Mouse (Mus musculus): ENCODE measurements around the gene Tmem95.
"Not testable (repeated sequence)": the region's sequence is repeated elsewhere in the genome, so short reads cannot be mapped to it uniquely, and the experiment has no call there.

The Tmem95 gene

DNA sequence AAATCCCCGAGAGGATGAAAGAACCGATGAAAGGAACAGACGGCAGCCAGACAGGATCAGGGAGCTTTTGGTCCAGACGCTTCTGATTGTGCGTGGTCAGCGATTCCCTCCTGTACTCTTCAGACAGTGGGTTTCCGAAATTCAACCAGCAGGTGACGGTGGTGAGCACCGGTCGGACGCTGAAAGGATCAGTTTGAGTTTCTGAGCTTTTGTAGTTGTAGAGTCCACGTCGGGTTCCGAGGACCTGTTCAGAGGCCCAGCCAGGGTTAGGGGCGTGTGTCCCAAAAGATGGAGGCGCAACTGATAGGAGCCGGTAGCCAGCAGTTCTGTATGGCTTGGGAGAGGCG lies 2.7 kb upstream of the Tmem95 start:
- DNase-seq, result peak; percentile 83 to 87

DNA sequence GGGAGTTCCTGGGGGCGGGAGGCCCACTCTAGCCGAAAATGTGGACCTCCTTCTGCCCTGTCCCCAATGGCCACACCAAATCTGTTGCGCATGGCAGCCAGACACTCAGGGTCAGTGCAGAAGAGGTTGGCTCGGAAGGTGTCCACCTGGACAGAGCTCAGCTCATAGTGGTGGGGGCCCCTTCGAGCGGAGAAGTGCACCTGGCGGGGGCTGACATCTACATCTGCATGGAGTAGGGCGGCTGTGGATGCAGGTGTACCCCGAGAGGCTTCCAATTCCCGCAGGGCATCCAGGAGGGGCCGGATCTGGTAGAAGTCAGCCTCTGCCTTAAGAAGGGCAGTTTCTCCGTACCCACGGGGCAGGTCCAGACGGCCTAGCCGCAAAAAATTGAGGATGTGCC lies 1.9 kb upstream of the Tmem95 start:
- peak in 1 of 2 experiments; percentile 57 for DNase-seq

DNA sequence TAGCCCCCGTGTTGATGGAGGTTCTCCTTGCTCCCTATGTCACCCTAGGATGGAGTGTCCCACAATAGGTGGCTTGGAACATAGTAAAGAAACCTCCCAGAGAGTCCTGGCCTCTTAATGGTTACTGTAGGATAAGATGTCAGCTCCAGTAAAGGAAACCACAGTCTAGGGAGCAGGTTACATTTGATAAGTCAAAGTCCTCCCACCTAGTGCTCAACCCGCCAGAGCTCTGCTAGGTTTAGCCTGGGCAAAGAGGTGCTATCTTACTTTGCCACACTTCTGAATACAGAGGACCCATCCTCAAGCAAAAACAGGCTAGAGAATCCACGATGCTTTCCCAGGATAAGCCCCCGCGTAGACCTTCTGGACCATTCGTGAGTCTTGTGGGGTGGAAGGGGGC lies 1.1 kb upstream of the Tmem95 start:
- DNase-seq, result no peak

DNA sequence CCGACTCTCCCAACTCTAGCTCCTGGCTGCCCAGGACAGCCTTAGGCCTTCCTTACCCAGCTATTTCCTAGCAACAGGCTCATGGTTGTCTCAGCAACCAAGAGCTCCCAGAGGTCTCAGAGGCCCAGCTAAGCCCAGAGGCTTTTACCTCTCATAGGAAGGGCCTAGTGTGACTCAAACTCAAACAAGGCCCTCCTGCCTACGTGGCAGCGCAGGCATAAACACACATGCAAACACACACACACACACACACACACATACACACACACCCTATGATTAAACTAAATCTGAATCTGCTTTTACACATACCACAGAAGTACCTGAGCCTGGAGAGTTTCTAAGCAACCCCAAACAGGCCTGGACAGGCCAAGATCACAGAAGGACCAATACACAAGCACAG lies 581 bp upstream of the Tmem95 start:
- DNase-seq, result no peak

DNA sequence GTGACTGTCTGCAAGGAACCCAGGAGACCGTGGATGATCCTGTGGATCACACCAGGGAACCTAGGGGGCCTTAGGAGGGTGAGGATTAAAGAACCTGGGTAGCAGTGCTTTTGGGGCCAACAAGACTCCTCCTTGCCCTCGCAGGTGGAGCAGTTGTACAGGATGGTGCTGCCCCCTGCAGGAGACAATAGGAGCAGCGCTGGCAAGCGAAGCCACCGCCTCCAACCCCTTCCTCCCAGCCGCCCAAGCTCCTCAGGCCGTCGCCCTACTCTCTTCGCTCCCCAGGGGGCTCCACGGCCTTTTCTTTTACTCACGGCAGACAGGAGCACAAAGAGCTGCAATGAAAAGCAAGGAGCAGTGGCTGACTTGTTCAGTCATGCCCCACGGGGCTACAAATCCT lies 951 bp downstream of the Tmem95 start:
- DNase-seq, result peak; percentile 88

DNA sequence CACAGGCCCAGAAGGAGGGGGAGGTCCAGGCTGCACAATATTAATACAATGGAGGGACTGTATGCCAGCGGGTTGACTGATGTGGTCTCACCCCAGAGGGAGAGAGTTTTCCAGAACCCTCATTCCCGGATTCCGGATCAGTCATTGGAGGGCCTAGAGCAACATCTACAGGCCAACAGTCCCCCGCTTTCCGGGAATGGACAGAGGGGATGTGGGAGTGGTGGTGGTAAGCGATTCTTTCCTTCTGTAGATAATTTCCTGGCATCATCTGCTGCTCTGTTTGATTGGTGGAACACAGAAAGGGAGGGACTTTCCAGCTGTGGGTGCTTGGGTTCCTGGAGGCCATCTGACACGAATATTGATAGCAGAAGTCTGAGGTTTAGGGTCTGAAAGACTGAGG lies 1.6 kb downstream of the Tmem95 start:
- DNase-seq, result peak; percentile 43 to 72

DNA sequence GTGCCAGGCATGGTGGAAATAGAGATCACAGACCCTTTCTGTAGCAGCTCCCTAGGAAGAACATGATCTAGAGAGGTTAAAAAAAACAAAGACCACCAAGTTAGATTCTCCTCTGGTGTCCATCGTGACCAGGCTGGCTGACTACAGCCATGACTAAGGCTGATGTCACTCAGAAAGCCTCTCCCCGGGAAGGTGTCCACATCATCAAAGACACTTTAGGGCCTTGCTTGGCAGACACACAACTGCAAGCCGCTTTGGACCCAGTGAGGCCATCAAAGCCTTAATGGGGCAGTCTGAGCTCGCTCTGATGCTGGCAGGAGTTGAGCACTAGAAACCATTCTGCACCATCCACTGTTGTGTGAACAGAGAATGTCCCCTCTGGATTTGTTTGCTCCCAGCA lies 5.4 kb downstream of the Tmem95 start:
- DNase-seq, result no peak

DNA sequence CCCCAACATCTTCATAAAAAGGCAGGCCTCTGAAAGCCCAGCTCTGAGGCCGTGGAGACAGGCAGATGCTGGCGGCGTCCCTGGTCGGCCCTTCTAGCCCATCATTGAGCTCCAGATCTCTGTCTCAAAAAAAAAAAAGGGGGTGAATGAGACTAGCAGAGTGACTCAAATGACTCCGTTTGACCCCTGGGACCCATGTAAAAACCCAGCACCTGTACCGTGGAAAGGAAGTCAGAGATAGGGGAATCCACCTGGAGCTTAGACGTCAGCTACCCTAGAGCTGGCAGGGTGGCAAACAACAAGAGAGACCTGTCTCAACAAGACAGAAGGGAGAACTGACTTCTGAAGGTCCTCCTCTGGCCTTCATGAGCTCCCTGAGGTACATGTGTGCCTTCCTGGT lies 6.0 kb downstream of the Tmem95 start:
- no peak for DNase-seq

DNA sequence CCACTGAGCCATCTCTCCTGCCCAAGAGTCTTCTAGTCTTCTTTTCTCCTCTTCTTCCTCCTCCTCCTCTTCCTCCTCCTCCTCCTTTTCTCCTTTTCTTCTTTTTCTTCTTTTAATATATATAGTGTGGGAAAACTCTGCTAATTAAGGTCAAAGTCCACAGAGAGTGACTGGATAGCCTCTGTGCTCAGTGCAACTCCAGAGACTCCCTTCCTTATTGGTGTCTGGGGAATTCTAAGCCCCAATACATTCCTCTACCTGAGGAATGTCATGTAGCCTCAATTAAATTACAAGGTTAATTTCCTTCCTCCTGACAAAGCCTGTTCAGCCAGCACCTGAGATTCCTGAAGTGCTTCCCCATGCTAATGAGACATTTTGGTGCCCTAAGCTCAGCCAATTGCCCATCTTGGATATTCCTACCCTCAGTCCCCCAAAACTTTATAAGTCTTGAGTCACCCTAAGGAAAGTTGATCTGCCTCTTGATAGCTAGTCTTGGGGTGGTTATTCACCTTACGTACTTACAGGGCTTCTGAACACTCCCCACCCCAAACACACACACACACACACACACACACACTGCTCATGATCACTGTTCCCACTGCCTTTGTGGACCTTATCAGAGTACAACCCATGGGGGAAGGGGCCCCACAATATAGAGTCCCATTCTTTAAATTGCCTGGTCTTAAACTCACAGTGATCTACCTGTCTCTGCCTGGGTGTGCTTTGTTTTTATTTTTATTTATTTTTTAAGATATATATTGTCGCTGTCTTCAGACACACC lies 7.3 kb downstream of the Tmem95 start:
- no peak for DNase-seq

DNA sequence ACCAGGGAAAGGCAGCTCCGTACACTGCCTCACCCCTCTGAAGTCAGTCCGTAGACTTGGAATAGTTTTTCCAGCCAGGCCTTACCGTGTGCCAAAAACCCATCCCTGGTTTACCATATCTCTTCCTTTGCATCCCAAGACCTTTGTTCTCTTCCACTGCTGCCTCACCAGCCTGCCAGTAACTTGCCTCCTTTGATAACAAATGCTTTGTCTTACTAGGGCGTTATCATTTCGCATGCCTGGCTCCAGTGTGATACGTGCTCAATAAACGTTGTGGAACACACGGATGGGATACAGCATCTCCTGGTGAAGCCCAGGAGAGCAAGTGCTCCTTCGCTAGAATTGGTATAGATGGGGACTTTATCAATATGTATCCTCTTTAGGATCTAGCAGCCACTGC lies 10.5 kb downstream of the Tmem95 start:
- no peak for DNase-seq

DNA sequence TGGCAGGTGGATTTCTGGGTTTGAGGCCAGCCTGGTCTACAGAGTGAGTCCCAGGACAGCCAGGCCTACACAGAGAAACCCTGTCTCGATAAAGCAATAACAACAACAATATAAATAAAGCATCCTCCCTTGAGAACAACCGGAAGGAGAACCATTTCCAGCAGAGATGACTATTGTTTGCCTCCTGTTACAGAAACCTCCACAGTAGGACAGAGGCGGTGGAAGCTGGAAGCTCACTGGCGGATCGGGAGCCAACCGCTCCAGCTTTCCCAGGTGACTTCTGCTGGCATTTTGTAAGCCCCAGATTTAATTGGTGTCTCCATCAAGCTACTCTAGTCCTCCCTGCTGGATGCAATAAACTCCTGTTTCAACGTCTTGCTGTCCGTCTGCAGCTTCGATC lies 12.3 kb downstream of the Tmem95 start:
- no peak for DNase-seq

DNA sequence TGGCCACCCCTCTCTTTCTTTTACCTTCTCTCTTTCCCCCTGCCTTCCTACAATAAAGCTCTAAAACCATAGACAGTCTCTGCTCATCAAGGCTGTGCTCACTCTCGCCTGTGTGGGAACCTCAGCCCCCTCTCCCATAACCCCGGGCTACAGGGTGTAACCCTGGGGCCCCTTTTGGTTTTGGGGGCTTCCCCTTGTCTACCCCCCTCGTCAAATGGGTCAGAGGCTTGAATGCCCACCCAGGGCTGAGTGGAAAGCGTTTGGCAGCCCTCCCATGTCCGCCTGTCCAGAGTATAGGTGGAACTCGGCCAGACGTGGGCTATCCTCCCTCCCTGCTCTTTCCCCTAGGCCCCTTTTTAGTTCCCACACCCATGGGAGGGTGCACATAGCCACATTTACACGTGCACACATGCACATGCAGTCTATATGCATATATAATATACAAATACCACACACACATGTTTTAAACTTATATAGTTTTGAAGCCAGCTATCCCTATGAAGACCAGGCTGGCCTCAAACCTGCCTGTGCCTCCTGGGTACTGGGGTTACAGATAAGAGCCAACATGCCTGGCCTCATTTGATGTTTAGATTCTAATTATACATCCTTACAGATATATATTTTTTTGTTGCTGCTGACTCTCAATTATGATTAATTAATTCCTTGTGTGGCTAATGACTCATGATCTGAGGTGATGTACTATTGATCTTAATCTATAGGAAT lies 13.5 kb downstream of the Tmem95 start:
- no peak for DNase-seq

DNA sequence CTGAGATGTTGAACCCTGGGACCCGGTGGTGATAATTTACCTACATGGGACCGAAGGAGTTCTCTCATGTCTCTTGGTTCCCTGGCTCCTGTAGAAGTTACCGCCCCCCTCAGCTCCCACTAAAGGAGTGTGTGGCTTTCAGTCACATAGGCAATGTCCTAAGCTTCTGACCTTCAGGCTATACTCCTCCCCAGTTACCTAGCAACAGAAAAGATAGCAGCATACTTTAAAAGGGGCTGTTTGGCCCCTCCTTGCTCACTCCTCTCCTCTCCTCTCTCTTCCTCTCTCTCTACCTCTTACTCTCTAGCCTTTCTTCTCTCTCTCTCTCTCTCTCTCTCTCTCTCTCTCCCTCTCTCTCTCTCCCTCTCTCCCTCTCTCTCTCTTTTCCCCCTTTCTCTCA lies 14.1 kb downstream of the Tmem95 start:
- not testable (repeated sequence) for DNase-seq

DNA sequence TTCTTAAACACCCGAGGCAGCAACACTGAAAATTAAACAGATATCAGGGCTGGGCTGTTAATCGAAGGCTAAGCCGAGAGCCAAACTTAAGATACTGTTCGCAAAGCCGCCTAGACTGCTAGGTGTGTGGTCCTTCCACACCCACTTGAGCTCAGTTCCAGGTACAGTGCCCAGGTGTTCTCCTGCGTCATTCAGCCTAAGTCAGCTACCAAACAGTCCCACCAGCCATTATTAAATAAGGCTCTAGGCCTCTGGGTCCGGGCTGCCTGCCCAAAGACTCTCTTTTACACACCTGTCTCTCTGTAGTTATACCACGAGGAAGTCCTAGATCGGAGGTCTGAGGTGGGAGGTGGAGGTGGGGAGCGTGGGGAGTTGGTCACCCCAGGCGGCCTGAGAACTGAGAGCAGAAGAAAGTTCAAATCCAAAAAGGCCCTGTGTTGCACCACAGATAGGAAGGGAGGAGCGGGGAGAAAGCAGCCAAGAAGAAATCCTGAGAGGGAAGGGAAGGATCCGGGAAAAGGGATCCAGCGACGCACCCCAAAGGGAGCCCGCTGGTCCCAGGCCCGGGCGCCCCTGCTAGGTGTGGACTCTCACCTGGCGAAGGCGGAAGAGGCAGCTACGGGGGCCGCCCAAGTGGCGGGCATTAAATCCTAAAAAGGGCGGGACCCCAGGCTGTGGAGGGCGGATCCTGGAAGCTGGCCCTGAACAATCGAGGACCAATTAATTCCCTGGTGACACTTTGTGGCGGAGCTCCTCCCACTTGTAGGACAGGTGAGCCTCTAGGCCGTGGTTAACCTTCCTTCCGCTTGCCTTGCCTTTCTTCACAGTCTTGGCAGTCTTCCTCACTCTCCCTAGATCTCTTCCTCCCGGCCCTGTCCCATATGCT lies 19.5 kb downstream of the Tmem95 start, which contains the start of gene Tnk1:
Tnk1 (minus strand) TSS at position 618 of the 886 bp plus-strand sequence.
- peak; percentile 68 to 84 for DNase-seq

DNA sequence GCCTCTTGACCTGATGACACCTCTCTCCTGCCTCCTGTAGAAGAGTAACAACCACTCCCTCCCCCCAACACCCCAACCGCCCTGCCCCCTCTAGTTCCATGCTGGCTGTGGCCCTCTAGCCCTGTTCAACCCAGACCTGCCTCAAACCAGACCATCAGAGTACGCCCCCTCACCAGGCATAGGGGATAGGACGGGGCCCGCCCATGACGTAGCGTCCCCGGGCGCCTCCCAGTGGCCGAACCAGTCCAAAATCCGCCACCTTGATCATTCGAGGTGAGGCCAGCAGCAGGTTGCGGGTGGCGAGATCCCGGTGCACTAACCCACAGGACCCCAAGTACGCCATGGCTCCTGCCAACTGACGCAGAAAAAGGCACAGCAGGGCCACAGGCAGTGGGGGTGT lies 22.5 kb downstream of the Tmem95 start:
- peak; percentile 52 to 60 for DNase-seq

DNA sequence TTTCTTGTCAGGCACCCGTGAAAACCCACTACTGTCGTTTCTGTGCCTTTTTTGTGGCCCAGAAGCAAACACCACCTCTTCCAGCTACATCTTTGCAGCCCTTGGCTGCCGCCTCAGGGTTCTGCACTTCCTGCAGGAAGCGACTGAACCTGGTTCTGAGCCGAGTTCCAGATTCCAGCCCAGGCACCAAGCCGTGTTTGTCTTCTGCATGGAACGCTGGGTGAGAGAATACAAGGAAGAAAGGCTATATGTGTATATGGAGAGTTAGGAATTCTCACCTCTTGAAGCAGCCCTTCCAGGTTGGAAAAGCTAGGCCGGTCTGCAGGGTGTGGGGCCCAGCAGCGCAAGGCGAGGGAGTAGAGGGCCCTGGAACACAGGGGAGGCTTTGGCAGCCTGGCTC lies 23.1 kb downstream of the Tmem95 start:
- no peak for DNase-seq

DNA sequence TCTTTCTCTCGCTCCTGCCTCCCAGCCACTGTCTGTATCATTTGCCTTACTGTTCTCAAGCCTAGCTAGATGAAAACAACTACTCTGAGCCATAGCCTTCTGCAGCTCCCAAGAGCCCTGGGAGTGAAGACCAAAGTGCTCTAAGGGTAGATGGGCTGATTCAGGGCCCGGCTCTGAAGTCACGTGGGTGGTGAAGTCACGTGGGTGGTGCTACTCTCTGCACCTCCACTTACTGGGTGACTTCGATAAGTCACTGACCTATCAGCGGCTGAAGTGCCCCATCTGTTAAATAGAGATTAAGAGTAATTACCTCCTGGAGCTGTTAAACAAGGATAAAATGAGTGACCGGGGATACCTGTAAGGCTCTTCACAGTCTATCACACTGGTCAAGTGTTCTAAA lies 23.8 kb downstream of the Tmem95 start:
- peak; percentile 66 to 68 for DNase-seq

DNA sequence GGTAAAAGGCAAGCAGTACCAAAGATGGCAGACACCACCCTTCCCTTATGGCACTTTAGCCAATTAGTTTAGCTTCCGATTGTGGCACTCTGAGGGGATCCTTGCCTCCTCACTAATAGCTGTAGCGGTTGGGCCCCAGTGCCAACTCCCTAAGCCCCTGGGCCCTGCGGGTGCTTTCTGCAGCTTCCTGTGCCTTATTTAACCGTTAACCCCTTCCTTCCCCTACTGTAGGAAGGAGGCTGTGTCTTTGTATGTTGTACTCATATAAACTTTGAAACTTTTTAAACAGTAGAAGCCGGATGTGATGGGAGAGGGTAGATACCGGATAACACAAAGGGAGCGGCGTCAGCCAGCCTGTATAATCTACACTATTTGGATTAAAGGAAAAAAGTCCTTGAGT lies 27.1 kb downstream of the Tmem95 start:
- DNase-seq, result no peak

DNA sequence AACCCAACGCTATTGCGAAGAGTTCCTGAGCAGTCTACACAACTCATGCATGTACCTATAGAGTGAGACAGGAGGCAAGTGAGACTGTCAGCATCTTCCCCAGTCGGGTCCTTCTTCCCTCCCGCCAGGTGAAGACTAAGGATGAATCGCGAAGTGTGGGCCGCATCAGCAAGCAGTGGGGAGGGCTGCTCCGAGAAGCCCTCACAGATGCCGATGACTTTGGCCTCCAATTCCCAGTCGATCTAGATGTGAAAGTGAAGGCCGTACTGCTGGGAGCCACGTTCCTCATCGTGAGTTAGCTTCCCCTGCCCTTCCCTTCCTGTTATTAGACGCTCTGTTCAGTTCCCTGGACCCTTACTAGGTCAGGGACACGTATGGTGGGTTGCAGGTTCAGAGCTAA lies 27.9 kb downstream of the Tmem95 start:
- no peak for DNase-seq

DNA sequence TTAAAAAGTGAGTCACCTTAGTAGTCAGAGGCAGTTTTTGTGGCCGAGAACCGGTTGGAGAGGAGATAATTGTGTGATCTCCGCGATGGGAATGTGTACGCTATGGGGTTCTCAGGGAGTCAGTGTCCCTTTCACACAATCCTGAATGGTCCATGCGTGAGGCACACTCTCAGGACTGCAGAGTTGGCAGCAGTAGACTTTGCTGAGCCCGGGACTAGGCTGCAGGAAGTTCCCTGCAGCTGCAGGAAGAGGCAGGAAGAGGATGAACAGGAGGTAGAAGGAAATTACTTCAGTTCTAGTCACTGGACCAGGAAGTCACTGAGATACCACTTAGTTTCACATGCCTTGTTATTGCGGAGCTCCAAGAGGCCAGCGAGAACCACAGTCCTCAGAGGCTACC lies 28.7 kb downstream of the Tmem95 start:
- no peak for DNase-seq

DNA sequence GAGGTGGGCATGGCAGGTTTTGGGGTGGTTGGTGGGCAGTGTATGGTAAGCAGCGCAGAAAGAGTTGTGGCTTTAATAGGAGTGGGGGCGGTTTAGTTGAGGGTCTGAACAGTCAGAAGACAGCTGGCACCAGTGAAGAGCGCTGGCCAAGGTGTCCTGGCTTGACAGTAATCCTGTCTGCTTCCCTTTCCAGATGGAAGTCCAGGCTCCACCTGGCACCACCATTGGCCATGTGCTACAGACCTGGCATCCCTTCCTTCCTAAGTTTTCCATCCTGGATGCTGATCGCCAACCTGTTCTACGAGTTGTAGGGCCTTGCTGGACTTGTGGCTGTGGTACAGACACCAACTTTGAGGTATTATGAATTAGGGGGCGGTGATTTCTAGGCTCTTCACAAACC lies 29.8 kb downstream of the Tmem95 start:
- no peak for DNase-seq

DNA sequence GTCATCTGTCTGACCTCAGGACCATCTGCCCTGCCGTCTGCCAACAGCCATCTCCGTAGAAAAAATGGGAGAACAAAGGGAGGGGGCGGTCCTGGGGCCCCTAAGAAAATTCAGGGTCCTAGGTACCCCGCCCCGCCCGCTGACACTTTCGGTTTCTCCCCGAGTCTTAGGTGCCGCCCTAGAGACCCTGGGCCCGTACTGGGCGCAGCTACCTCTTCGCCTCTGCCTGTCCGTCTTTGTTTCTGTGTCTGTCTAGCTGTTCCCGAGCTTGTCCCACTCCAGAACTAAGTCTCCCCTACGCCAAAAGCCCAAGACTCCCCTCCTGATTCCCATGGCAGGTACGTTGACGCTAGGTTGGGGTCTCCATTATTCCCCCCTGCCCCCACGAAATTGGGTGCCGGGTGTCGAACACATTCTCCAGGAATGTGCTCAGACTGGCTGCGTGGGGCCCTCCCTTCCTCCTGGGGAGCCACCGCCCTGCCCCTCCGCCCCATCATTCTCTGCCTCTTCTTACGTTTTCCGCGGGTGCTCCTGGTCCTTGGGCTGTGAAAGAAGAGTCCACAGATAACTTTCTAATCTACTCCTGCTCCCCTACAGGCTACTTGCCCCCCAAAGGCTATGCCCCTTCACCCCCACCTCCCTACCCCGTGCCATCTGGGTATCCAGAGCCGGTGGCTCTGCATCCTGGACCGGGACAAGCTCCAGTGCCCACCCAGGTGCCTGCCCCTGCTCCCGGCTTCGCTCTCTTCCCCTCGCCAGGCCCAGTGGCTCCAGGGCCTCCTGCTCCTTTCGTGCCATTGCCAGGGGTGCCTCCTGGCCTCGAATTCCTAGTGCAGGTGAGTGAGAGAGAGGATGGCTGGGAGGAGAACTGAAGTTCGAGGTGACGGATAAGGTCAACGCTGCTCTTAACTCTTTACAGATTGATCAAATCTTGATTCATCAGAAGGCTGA lies 30.8 kb downstream of the Tmem95 start:
- DNase-seq, result no peak
